ENCODE assay signal across 8 mouse cellular contexts in the genomic region with DNA sequence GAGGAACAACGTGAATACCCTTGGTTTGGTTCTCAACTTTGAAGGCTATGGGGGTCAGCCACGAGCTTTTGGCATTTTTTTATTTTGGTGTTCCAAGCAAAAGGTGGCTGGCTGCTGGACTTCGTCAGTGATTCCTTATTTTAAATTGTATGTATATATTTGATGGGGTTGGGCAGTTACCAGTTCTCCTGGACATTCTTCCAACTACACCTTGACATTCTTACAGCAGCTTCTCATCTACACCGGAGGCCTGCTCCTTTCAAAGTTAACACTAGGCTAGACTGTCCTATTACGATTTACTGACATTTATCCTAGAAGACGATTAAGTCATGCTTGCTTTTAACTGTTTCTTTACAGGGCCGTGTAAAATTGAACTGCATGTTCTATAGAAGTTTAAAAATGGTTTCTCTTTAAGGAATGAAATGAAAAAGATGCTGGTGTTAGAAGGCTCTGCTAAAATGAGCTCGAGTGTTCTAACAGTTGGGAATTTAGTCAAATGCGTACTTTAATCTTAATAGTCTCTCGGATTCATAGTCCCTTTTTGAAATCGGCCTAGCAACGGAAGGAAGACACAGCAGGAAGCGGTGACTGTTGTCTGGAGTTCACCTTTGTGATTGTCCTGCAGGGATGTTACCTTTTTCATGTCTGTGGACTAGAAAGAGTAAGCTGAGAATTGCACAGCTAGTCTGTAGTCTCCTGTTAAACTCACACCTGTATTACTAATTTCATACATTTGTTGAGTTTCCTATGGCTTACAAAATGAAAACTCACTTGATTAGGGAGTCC. TPM values are rescaled to one million over a fixed set of nuclear protein-coding genes. Genes with fewer than 3 reads are reported as not detected.
A peak's percentile ranks its signal among the peaks of the same experiment; 100 is the strongest.
DNase-seq lines count a peak whose midpoint lies in the region; ATAC-seq and TF ChIP-seq lines count a peak whose summit lies in the region.

No protein-coding gene starts in this region.

- TF ChIP-seq POLR2A in cerebellum, adult 2 months (IDR thresholded peaks at IDR 0.05; ENCODE audit: borderline replicate concordance, insufficient read depth, low read length): no peak

- peaks cover 7% of the 10 kb centered on the region for H3K4me1 ChIP-seq in cerebellum, adult 2 months (ENCODE audit: control insufficient read depth, insufficient read depth, low read length)
- peaks cover 59% of the 10 kb centered on the region for H3K4me1 ChIP-seq in megakaryocyte, embryonic 14.5 days
- peaks cover 13% of the 10 kb centered on the region for H3K4me1 ChIP-seq in limb, embryonic 12.5 days (replicated peaks)
- peaks cover 7% of the 10 kb centered on the region for H3K4me1 ChIP-seq in stomach, embryonic 14.5 days (ENCODE audit: control insufficient read depth, insufficient read depth, low read length)

- peaks cover 10% of the 10 kb centered on the region for H3K36me3 ChIP-seq in megakaryocyte, embryonic 14.5 days (replicated peaks; ENCODE audit: low read length)
- no peaks in the 10 kb centered on the region for H3K36me3 ChIP-seq in limb, embryonic 12.5 days
- H3K36me3 ChIP-seq in stomach, embryonic 14.5 days (ENCODE audit: control insufficient read depth, insufficient read depth, low read length): no peaks in the 10 kb centered on the region

- TF ChIP-seq CTCF in cerebellum, adult 2 months (IDR thresholded peaks at IDR 0.05; ENCODE audit: borderline replicate concordance, insufficient read depth, low read depth, low read length): no peak

- no peaks in the 10 kb centered on the region for H3K27me3 ChIP-seq in cerebellum, adult 2 months (ENCODE audit: control insufficient read depth, insufficient read depth, low read length)
- H3K27me3 ChIP-seq in megakaryocyte, embryonic 14.5 days (replicated peaks): no peaks in the 10 kb centered on the region
- H3K27me3 ChIP-seq in limb, embryonic 12.5 days: no peaks in the 10 kb centered on the region
- no peaks in the 10 kb centered on the region for H3K27me3 ChIP-seq in stomach, embryonic 14.5 days (ENCODE audit: control insufficient read depth, insufficient read depth, low read length)

- H3K4me2 ChIP-seq in limb, embryonic 12.5 days: peak overlapping the region; percentile 83
- H3K4me2 ChIP-seq in stomach, embryonic 14.5 days (replicated peaks; ENCODE audit: low read depth, low read length): peak overlapping the region; percentile 77

- 33% methylated on average over 13 of the region's 13 CpGs for WGBS in cerebellum, adult 2 months
- 43% methylated on average over 13 of the region's 13 CpGs for WGBS in limb, embryonic 12.5 days
- WGBS in stomach, embryonic 14.5 days: 43% methylated on average over 13 of the region's 13 CpGs

- no peak overlapping the region for H3K27ac ChIP-seq in cerebellum, adult 2 months (ENCODE audit: insufficient read depth, low read length)
- no peak overlapping the region for H3K27ac ChIP-seq in limb, embryonic 12.5 days
- H3K27ac ChIP-seq in stomach, embryonic 14.5 days (ENCODE audit: low read length): no peak overlapping the region

- H3K9ac ChIP-seq in limb, embryonic 12.5 days (replicated peaks): peak overlapping the region; percentile 95; the same call in 1 of the 2 replicates
- peak overlapping the region; percentile 77 for H3K9ac ChIP-seq in stomach, embryonic 14.5 days (replicated peaks; ENCODE audit: low read depth, low read length)

- no peak for ATAC-seq in megakaryocyte, adult 5-6 weeks (ENCODE audit: poor library complexity, severe bottlenecking)
- no peak for ATAC-seq in limb, embryonic 12.5 days (ENCODE audit: insufficient number of reproducible peaks, insufficient read depth, low FRiP score, low TSS enrichment, low read depth)
- no peak for ATAC-seq in stomach, embryonic 14.5 days (ENCODE audit: insufficient number of reproducible peaks, insufficient read depth, low FRiP score, low read depth)

- no peak for DNase-seq in cerebellum, adult 2 months
- no peak for DNase-seq in cerebellum, postnatal 25 days
- DNase-seq in right cerebral cortex, adult 2 months (ENCODE audit: low spot score in 2 of 2): no peak
- DNase-seq in urinary bladder, postnatal 10 days (ENCODE audit: low spot score): no peak

- no peaks in the 10 kb centered on the region for H3K9me3 ChIP-seq in megakaryocyte, embryonic 14.5 days
- no peaks in the 10 kb centered on the region for H3K9me3 ChIP-seq in limb, embryonic 12.5 days
- no peaks in the 10 kb centered on the region for H3K9me3 ChIP-seq in stomach, embryonic 14.5 days (ENCODE audit: control insufficient read depth, low read depth, low read length)

- peak overlapping the region; percentile 91 for H3K4me3 ChIP-seq in cerebellum, adult 2 months (replicated peaks; ENCODE audit: insufficient read depth, low read depth, low read length)
- peak overlapping the region; percentile 97 for H3K4me3 ChIP-seq in megakaryocyte, embryonic 14.5 days (replicated peaks)
- H3K4me3 ChIP-seq in limb, embryonic 12.5 days (replicated peaks): peak overlapping the region; percentile 86
- H3K4me3 ChIP-seq in stomach, embryonic 14.5 days (ENCODE audit: low read depth, low read length): peak overlapping the region; percentile 85

RNA-seq across cellular contexts. Expression of gene Socs5, which starts 1.2 kb away (rescaled TPM):
- polyA plus RNA-seq in cerebellum, adult 2 months (2012; rRNA removed): 55.8 and 57.6 TPM in 2 replicates
- 5.0 and 6.6 TPM in 2 replicates for polyA plus RNA-seq in megakaryocyte, embryonic 14.5 days (2012; ENCODE audit: insufficient read depth, low replicate concordance)
- 1.8 and 3.0 TPM in 2 replicates for total RNA-seq in megakaryocyte, adult 5-6 weeks (2015)
- 1.2 TPM in 2 replicates for total RNA-seq in megakaryocyte, adult 5-6 weeks (2017)
- polyA plus RNA-seq in limb, embryonic 12.5 days (2016; fragmentation: Nextera tagmentation; extraction: Ambion mirVana): 15.4 and 18.5 TPM in 2 replicates
- 15.2 and 15.9 TPM in 2 replicates for polyA plus RNA-seq in stomach, embryonic 14.5 days (2014; fragmentation: Nextera tagmentation; extraction: Ambion mirVana)
